Mouse (Mus musculus) limb, embryonic 14.5 days (tissue): ENCODE data around the gene Xrcc6. TPM values are rescaled to one million over a fixed set of nuclear protein-coding genes. Genes with fewer than 3 reads are reported as not detected.

ENCODE experiments used
- ATAC-seq: fragments of 200-750 bp; cut with Nextera tagmentation; 2 replicates; pipeline ENCODE4 v1.8.0; 2017; ENCODE audit warnings: low read depth, moderate number of reproducible peaks, moderate TSS enrichment; ENCODE audit not compliant: low FRiP score
- DNase-seq: peaks from one replicate; pipeline ENCODE4 v3.0.0-alpha.2; 2015; ENCODE audit warnings: low spot score
- H3K27ac ChIP-seq: fragments of 300-500 bp; sonication (generic); replicated peaks from 2 replicates; pipeline ENCODE4 v1.5.1; 2014; ENCODE audit warnings: low read depth, mild to moderate bottlenecking, low read length, moderate library complexity, mixed read lengths
- H3K27me3 ChIP-seq: fragments of 300-500 bp; sonication (generic); 2 replicates; pipeline ENCODE4 v1.6.1; 2014; ENCODE audit warnings: low read length, mixed read lengths; ENCODE audit not compliant: control insufficient read depth, insufficient read depth
- H3K36me3 ChIP-seq: fragments of 300-500 bp; sonication (generic); 2 replicates; pipeline ENCODE4 v1.6.1; 2014; ENCODE audit warnings: mild to moderate bottlenecking, low read length, moderate library complexity, mixed read lengths; ENCODE audit not compliant: control insufficient read depth, insufficient read depth
- H3K4me1 ChIP-seq: fragments of 300-500 bp; sonication (generic); 2 replicates; pipeline ENCODE4 v1.6.1; 2014; ENCODE audit warnings: antibody characterized with exemption, low read length, mixed read lengths; ENCODE audit not compliant: control insufficient read depth, insufficient read depth
- H3K4me2 ChIP-seq: fragments of 300-500 bp; sonication (generic); replicated peaks from 2 replicates; pipeline ENCODE4 v1.6.1; 2014; ENCODE audit warnings: low read depth, mild to moderate bottlenecking, low read length, moderate library complexity; ENCODE audit not compliant: severe bottlenecking
- H3K4me3 ChIP-seq: fragments of 300-500 bp; sonication (generic); replicated peaks from 2 replicates; pipeline ENCODE4 v1.5.1; 2014; ENCODE audit warnings: low read length
- H3K9ac ChIP-seq: fragments of 300-500 bp; sonication (generic); 2 replicates; pipeline ENCODE4 v1.6.1; 2014; ENCODE audit warnings: mild to moderate bottlenecking, low read depth, low read length, moderate library complexity; ENCODE audit not compliant: severe bottlenecking
- H3K9me3 ChIP-seq: fragments of 300-500 bp; sonication (generic); 2 replicates; pipeline ENCODE4 v1.6.1; 2016; ENCODE audit warnings: low read length; ENCODE audit not compliant: control insufficient read depth
- POLR2A ChIP-seq: fragments of 200-500 bp; IDR thresholded peaks from 2 replicates; pipeline ENCODE4 v1.8.0; 2012; ENCODE audit warnings: inconsistent platforms, mild to moderate bottlenecking, moderate library complexity, borderline replicate concordance; ENCODE audit not compliant: insufficient read depth, insufficient read length; ENCODE audit errors: extremely low read depth
- WGBS: fragments of 180-500 bp; shearing (Covaris S2); extraction: QIAGEN DNeasy Blood & Tissue Kit; methylation state at CpG from one replicate; pipeline ENCODE4 v1.1.7; 2014; 5-methylcytosine and 5-hydroxymethylcytosine counted together
- polyA plus RNA-seq, 2 experiments: library from polyadenylated mRNA; depleted of rRNA in 1 of 2; stranded (reverse) in 1 of 2; unstranded in 1 of 2; fragments of >200 nt; fragmentation: Nextera tagmentation in 1 of 2; extraction: Ambion mirVana in 1 of 2; gene quantifications; 2 replicates each; pipeline versions ENCODE4 v1.2.1 to v1.2.3; 2012 to 2014

The Xrcc6 gene
- polyA plus RNA-seq, 2 experiments, result 37.2 to 71.8 TPM

DNA sequence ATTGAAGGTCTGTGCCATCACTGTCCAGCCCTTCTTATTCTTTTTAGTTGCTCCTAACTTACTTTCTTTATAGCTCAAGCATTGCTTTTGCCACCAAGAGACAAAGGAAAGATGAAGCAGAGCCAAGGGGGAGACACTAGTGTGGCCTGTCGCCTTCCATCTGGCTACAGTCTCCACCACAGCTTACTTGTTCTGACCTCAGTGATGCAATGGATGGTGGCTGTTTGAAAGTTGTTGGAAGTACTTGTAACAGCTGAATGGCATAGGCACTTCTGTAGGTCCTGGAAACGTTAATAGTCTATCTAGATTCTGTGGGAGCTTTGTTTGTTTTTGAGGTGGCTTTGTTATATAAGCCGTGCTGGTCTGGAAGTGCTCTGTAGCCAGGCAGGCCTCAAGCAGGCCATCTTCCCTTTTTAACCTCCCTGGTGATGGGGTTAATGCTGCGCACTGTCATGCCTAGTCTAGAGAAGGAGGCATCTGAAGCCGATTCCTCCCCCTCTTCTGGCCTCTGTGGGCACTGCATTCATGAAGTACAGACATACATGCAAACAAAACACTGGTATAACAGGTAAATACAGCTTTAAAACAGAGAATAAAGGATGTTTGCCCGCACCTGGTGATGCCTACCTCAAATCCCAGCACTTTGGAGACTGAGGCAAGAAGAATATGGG is 36.5 kb downstream of the Xrcc6 start:
- Histone ChIP-seq H3K4me1 (no peaks in the 10 kb centered on the region), H3K4me3 (no peak overlapping the region), H3K27ac (no peak overlapping the region), H3K9me3 (no peaks in the 10 kb centered on the region), H3K4me2 (no peak overlapping the region), H3K27me3 (no peaks in the 10 kb centered on the region), H3K36me3 (peaks cover 87% of the 10 kb centered on the region), H3K9ac (no peak overlapping the region)
- ATAC-seq (no peak), DNase-seq (no peak)
- TF ChIP-seq POLR2A, result no peak
- 90% methylated on average over 6 of the region's 6 CpGs for WGBS

DNA sequence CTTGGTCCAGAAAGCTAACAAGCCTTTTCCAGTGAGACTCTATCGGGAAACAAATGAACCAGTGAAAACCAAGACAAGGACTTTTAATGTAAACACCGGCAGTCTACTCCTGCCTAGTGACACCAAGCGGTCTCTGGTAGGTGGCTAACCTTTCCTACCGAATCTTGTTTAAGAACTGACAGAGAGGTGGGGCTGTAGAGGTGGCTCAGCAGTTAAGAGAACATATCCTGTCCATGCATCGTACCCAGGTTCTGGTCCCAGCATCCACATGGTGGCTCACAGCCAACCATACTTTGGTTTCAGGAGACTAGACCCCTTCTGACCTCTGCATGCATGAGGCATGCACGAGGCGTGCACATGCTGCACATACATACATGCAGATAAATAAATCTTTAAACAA is 39.6 kb downstream of the Xrcc6 start:
- Histone ChIP-seq H3K36me3 (peaks cover 88% of the 10 kb centered on the region), H3K9ac (no peak overlapping the region), H3K9me3 (no peaks in the 10 kb centered on the region), H3K27ac (no peak overlapping the region), H3K4me2 (no peak overlapping the region), H3K4me3 (no peak overlapping the region), H3K27me3 (no peaks in the 10 kb centered on the region), H3K4me1 (no peaks in the 10 kb centered on the region)
- no peak for DNase-seq
- no peak for ATAC-seq
- 92% methylated on average over 7 of the region's 7 CpGs for WGBS
- no peak for TF ChIP-seq POLR2A

DNA sequence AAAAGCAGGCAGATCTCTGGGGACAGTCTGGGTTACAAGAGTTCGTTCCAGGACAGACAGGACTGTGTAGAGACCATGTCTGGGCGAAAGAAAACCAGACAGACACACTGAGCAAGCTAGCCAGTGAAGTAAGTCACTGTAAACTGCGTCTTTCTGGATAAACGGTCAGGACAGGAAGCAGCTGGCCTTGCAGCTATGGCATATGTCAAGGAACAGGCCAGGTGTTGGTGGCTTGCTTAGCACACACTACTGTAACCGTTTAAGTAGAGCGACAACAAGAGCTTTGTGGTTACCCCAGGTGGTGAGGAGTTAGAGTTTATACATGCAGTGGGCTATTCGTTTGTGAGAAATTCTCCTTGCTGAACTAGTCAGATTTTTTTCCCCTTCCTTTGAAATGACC is 40.1 kb downstream of the Xrcc6 start:
- WGBS, result 83% methylated on average over 7 of the region's 7 CpGs
- no peak overlapping the region for H3K4me3 ChIP-seq
- H3K36me3 ChIP-seq, result peaks cover 89% of the 10 kb centered on the region
- no peak for ATAC-seq
- no peak overlapping the region for H3K27ac ChIP-seq
- no peak for DNase-seq
- no peak overlapping the region for H3K4me2 ChIP-seq
- TF ChIP-seq POLR2A, result no peak
- H3K9ac ChIP-seq, result no peak overlapping the region
- H3K9me3 ChIP-seq, result no peaks in the 10 kb centered on the region
- H3K4me1 ChIP-seq, result no peaks in the 10 kb centered on the region
- no peaks in the 10 kb centered on the region for H3K27me3 ChIP-seq

DNA sequence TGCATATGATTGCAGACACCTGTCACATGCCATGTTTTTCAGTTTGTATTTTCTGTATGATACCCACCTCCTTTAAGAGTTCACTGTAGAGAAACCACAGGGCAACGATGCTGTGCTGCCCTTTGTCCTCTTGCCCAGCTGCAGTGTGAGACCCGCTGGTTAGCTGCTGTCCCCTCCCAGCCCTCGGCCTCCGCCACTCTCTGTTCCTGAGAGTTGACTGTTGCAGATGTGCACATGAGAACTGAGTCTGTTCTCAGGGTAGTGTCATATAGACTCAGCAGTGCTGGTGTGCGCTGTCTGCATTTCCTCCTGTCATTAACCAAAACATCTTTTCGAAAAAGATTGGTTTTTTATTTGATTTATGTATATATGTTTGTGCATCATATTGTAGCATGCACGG is 44.8 kb downstream of the Xrcc6 start:
- Histone ChIP-seq H3K27me3 (no peaks in the 10 kb centered on the region), H3K27ac (no peak overlapping the region), H3K4me3 (no peak overlapping the region), H3K9ac (no peak overlapping the region), H3K4me2 (no peak overlapping the region), H3K36me3 (peaks cover 70% of the 10 kb centered on the region), H3K4me1 (no peaks in the 10 kb centered on the region), H3K9me3 (no peaks in the 10 kb centered on the region)
- 88% methylated on average over 7 of the region's 7 CpGs for WGBS
- DNase-seq, result no peak
- no peak for TF ChIP-seq POLR2A
- no peak for ATAC-seq

DNA sequence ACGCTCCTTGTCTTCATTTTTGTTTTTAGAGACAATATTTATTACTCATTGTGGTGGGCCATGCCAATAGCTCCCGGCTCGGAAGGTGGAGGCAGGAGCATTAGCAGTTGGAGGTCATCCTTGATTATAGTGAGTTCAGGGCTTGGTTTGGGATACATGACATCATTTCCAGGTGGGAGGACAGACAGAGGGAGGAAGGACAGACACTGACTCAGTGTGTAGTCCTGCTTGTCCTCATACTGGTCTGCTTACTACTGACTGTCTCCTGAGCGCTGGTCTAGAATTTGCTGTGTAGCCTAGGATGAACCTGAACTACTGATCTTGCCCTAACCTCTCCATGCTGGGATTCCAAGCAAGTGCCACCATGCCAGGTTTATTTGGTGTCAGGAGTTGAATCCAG is 46.1 kb downstream of the Xrcc6 start, which contains the start of gene Desi1:
Gene Desi1 (minus strand): TSS at position 101 of the 400 bp plus-strand sequence.
- no peak within 1 kb of the TSS for H3K4me2 ChIP-seq
- no peaks in the 10 kb centered on the region for H3K9me3 ChIP-seq
- no peak within 1 kb of the TSS for H3K4me3 ChIP-seq
- H3K9ac ChIP-seq, result no peak within 1 kb of the TSS
- no peak within 1 kb of the TSS for H3K27ac ChIP-seq
- H3K27me3 ChIP-seq, result no peaks in the 10 kb centered on the region
- peaks cover 67% of the 10 kb centered on the region for H3K36me3 ChIP-seq
- DNase-seq (no peak), ATAC-seq (no peak)
- TF ChIP-seq POLR2A, result no peak
- H3K4me1 ChIP-seq, result no peaks in the 10 kb centered on the region
- 84% methylated on average over 4 of the region's 4 CpGs for WGBS
